Mouse (Mus musculus) intestine, embryonic 16.5 days (tissue): ENCODE data around the gene Rack1. TPM values are rescaled to one million over a fixed set of nuclear protein-coding genes. Genes with fewer than 3 reads are reported as not detected.
"Not testable (repeated sequence)": the region's sequence is repeated elsewhere in the genome, so short reads cannot be mapped to it uniquely, and the experiment has no call there.

Source experiments
- ATAC-seq: fragments of 200-750 bp; cut with Nextera tagmentation; 2 replicates; pipeline ENCODE4 v1.8.0; 2017; ENCODE audit warnings: moderate TSS enrichment, moderate library complexity
- H3K27ac ChIP-seq: fragments of 300-500 bp; sonication (generic); 2 replicates; pipeline ENCODE4 v1.5.1; 2014; ENCODE audit warnings: mild to moderate bottlenecking, low read length
- H3K27me3 ChIP-seq: fragments of 300-500 bp; sonication (generic); replicated peaks from 2 replicates; pipeline ENCODE4 v1.6.1; 2014; ENCODE audit warnings: low read length, control low read depth, mixed read lengths; ENCODE audit not compliant: control insufficient read depth, insufficient read depth
- H3K36me3 ChIP-seq: fragments of 300-500 bp; sonication (generic); 2 replicates; pipeline ENCODE4 v1.6.1; 2014; ENCODE audit warnings: low read length, control low read depth; ENCODE audit not compliant: control insufficient read depth, insufficient read depth
- H3K4me1 ChIP-seq: fragments of 300-500 bp; sonication (generic); 2 replicates; pipeline ENCODE4 v1.6.1; 2014; ENCODE audit warnings: low read length, control low read depth, mixed read lengths; ENCODE audit not compliant: control insufficient read depth, insufficient read depth
- H3K4me2 ChIP-seq: fragments of 300-500 bp; sonication (generic); 2 replicates; pipeline ENCODE4 v1.6.1; 2014; ENCODE audit warnings: low read depth, low read length, control low read depth
- H3K4me3 ChIP-seq: fragments of 300-500 bp; sonication (generic); 2 replicates; pipeline ENCODE4 v1.5.1; 2014; ENCODE audit warnings: mild to moderate bottlenecking, low read length
- H3K9ac ChIP-seq: fragments of 300-500 bp; sonication (generic); 2 replicates; pipeline ENCODE4 v1.6.1; 2014; ENCODE audit warnings: low read depth, low read length
- H3K9me3 ChIP-seq: fragments of 300-500 bp; sonication (generic); 2 replicates; pipeline ENCODE4 v1.6.1; 2016; ENCODE audit warnings: low read length, control low read depth; ENCODE audit not compliant: control insufficient read depth
- WGBS: fragments of 180-500 bp; shearing (Covaris S2); extraction: QIAGEN DNeasy Blood & Tissue Kit; methylation state at CpG from one replicate; pipeline ENCODE4 v1.1.7; 2014; 5-methylcytosine and 5-hydroxymethylcytosine counted together
- polyA plus RNA-seq: library from polyadenylated mRNA; unstranded; fragments of >200 nt; fragmentation: Nextera tagmentation; extraction: Ambion mirVana; gene quantifications from 2 replicates; pipeline ENCODE4 v1.2.1, GENCODE M21; 2015

Rack1 gene
- polyA plus RNA-seq, 1 experiment from 2014 or later: 755 TPM

- H3K27me3 ChIP-seq: 0 out of 2 replicates have a peak, but pooled peaks cover 2% of the 10 kb centered on the region
- ATAC-seq: peak; percentile 41
- peak overlapping the region; percentile 50 for H3K4me3 ChIP-seq
- peak overlapping the region; percentile 80 for H3K4me2 ChIP-seq
- H3K4me1 ChIP-seq: peaks cover 9% of the 10 kb centered on the region
- no peaks in the 10 kb centered on the region for H3K9me3 ChIP-seq
- peak overlapping the region; percentile 57 for H3K9ac ChIP-seq
- no peak overlapping the region for H3K27ac ChIP-seq
- under 1% methylated on average over 15 of the region's 15 CpGs for WGBS
- H3K36me3 ChIP-seq: no peaks in the 10 kb centered on the region
Observed at GRCm38 (mm10) chr11:48823536-48823972, 23.4 kb downstream of the Rack1 start.

- ATAC-seq: no peak
- Histone ChIP-seq H3K4me1 (peaks cover 9% of the 10 kb centered on the region), H3K27me3 (0 out of 2 replicates have a peak, but pooled peaks cover 2% of the 10 kb centered on the region), H3K4me3 (peak overlapping the region; percentile 50), H3K36me3 (no peaks in the 10 kb centered on the region), H3K4me2 (peak overlapping the region; percentile 80), H3K9ac (peak overlapping the region; percentile 57; the same call in 1 of the 2 replicates), H3K9me3 (no peaks in the 10 kb centered on the region), H3K27ac (no peak overlapping the region)
- WGBS: 9% methylated on average over 22 of the region's 22 CpGs
Observed at GRCm38 (mm10) chr11:48824311-48824830, 24.2 kb downstream of the Rack1 start.

DNA sequence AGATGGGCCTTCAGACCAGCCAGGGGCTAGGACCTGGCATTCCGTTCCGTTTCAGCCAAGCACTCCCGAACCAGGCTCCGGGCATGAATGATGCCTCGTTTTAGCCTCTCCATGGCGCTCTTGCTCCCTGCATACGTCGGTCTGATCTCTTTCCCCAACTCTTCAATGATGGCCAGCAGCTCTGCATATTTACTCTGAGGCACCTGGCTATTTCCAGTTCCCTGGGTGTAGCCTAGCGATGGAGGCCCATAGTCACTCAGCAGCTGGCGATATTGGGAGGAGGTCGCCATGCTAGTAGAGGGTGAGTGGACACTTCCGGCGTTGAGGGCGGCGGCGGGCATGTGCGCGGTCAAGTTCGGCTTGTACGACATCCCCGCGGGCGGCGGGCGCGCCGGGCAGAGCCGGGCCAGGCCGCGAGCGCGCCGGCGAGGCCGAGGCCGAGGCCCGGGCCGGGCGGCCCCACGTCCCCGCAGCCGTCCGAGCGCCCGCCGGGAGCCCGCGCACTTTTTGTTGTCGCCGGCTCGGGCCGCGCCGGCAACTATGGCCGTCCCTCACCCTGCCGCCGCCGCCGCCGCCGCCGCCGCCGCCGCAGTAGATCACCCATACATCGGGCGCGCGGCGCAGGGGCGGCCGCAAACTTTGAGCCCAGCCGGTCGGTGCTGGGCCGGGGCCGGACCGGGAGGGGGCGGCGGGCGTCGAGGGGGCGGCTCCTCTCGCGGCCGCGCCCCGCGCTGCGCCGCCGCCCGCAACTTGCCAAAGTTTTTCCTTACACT lies 26.0 kb downstream of the Rack1 start, which contains the start of the genes Trim7 and Gm12184:
TSS of gene Trim7 (plus strand) at position 162 of the 773 bp plus-strand sequence.
TSS of gene Gm12184 (minus strand) at position 677 of the 773 bp plus-strand sequence.
- not testable (repeated sequence) for H3K36me3 ChIP-seq, H3K4me1 ChIP-seq, H3K9me3 ChIP-seq, H3K27me3 ChIP-seq
- under 1% methylated on average over 50 of the region's 92 CpGs for WGBS
- H3K9ac ChIP-seq: peak within 1 kb of the TSS; percentile 68
- H3K4me2 ChIP-seq: peak within 1 kb of the TSS; percentile 73
- peak; percentile 82 for ATAC-seq
- peak within 1 kb of the TSS; percentile 33; the same call in 1 of the 2 replicates for H3K27ac ChIP-seq
- H3K4me3 ChIP-seq: peak within 1 kb of the TSS; percentile 56

GRCm38 (mm10) chr11:48826752-48827096 lies 26.6 kb downstream of the Rack1 start:
- WGBS: 0% methylated on average over 6 of the region's 6 CpGs
- Histone ChIP-seq H3K9me3 (no peaks in the 10 kb centered on the region), H3K4me2 (peak overlapping the region; percentile 73), H3K27me3 (0 out of 2 replicates have a peak, but pooled peaks cover 2% of the 10 kb centered on the region), H3K36me3 (no peaks in the 10 kb centered on the region), H3K4me3 (peak overlapping the region; percentile 56), H3K9ac (peak overlapping the region; percentile 68), H3K27ac (peak overlapping the region; percentile 33; the same call in 1 of the 2 replicates), H3K4me1 (peaks cover 9% of the 10 kb centered on the region)
- ATAC-seq: 0 out of 2 replicates have a peak, but pooled peaks have one; percentile 19

- WGBS: 70% methylated on average over 6 of the region's 6 CpGs
- H3K9ac ChIP-seq: no peak overlapping the region
- ATAC-seq: no peak
Observed at GRCm38 (mm10) chr11:48827926-48828325, 27.8 kb downstream of the Rack1 start.

GRCm38 (mm10) chr11:48830279-48830678 lies 30.1 kb downstream of the Rack1 start:
- Histone ChIP-seq H3K4me2 (no peak overlapping the region), H3K27ac (no peak overlapping the region), H3K9me3 (no peaks in the 10 kb centered on the region), H3K27me3 (no peaks in the 10 kb centered on the region), H3K36me3 (no peaks in the 10 kb centered on the region), H3K4me3 (no peak overlapping the region), H3K4me1 (no peaks in the 10 kb centered on the region), H3K9ac (no peak overlapping the region)
- no peak for ATAC-seq
- 66% methylated on average over 2 of the region's 2 CpGs for WGBS

More at GRCm38 (mm10) chr11:48827926-48828325, 27.8 kb downstream of the Rack1 start:
- Histone ChIP-seq H3K36me3 (no peaks in the 10 kb centered on the region), H3K4me3 (no peak overlapping the region), H3K27ac (no peak overlapping the region), H3K27me3 (0 out of 2 replicates have a peak, but pooled peaks cover 2% of the 10 kb centered on the region), H3K9me3 (no peaks in the 10 kb centered on the region), H3K4me1 (peaks cover 9% of the 10 kb centered on the region), H3K4me2 (no peak overlapping the region)

DNA sequence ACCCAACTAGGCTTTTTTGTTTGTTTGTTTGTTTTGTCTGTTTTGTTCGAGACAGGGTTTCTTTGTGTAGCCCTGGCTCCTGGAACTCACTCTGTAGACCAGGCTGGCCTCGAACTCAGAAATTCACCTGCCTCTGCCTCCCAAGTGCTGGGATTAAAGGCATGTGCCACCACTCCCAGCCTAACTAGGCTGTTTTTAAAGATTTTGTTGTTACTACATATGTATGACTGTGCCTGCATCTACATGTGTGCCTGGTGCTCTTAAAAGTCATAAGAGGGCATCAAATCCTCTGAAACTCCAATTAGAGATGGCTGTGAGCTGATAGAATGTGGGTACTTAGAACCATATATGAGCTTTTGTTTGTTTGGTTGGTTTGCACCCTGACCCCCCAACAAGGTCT lies 31.1 kb downstream of the Rack1 start:
- no peak overlapping the region for H3K9ac ChIP-seq
- no peak overlapping the region for H3K4me3 ChIP-seq
- 74% methylated on average over 2 of the region's 2 CpGs for WGBS
- H3K4me2 ChIP-seq: no peak overlapping the region
- no peaks in the 10 kb centered on the region for H3K4me1 ChIP-seq
- H3K36me3 ChIP-seq: no peaks in the 10 kb centered on the region
- ATAC-seq: no peak
- H3K9me3 ChIP-seq: no peaks in the 10 kb centered on the region
- H3K27ac ChIP-seq: no peak overlapping the region
- no peaks in the 10 kb centered on the region for H3K27me3 ChIP-seq

DNA sequence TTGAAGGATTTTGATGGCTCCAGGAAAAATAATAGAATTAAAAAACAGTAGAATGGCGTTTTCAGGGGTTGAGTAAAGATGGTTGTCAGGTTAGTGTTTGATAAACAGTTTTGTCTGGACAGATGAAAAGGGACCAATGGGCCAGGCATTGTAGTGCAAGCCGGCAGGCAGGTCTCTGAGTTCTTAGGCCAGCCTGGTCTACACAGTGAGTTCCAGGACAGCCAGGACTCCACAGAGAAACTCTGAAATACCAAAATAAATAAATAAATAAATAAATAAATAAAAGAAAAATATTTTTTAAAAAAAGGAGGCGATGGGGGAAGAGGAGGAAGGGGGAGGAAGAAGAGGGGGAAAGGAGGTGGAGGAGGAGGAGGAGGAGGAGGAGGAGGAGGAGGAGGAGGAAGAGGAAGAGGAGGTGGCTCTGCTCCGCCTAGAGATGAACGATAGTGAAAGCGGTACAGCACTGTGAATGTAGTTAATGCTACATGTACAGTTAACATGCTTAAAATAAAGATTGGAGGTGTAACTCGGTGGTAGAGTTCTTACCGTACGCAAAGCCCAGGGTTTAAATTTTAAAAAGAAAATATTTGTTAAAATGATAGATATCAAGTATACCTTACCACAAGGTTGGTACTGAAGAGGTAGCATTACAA lies 33.1 kb downstream of the Rack1 start:
- Histone ChIP-seq H3K4me1 (peaks cover 6% of the 10 kb centered on the region), H3K9ac (no peak overlapping the region), H3K36me3 (no peaks in the 10 kb centered on the region), H3K27me3 (no peaks in the 10 kb centered on the region), H3K4me2 (0 out of 2 replicates have a peak overlapping the region, but pooled peaks have one; percentile 35), H3K27ac (no peak overlapping the region), H3K9me3 (no peaks in the 10 kb centered on the region), H3K4me3 (peak overlapping the region; percentile 66)
- WGBS: 36% methylated on average over 9 of the region's 9 CpGs
- ATAC-seq: peak; percentile 6; the same call in 1 of the 2 replicates
